Mouse (Mus musculus) hindbrain, postnatal 0 days (tissue): Measurements from ENCODE around the gene Drc3. TPM values are rescaled to one million over a fixed set of nuclear protein-coding genes. Genes with fewer than 3 reads are reported as not detected.

Source experiments
- ATAC-seq: fragments of 200-750 bp; cut with Nextera tagmentation; 2 replicates; pipeline ENCODE4 v1.8.0; 2017; ENCODE audit warnings: mild to moderate bottlenecking, moderate TSS enrichment, moderate library complexity
- DNase-seq: peaks from one replicate; pipeline ENCODE4 v3.0.0-alpha.2; 2015; ENCODE audit warnings: low spot score
- H3K27ac ChIP-seq: fragments of 300-500 bp; sonication (generic); 2 replicates; pipeline ENCODE4 v1.5.1; 2014; ENCODE audit warnings: mild to moderate bottlenecking
- H3K27me3 ChIP-seq: fragments of 300-500 bp; sonication (generic); 2 replicates; pipeline ENCODE4 v1.6.1; 2014; ENCODE audit warnings: low read length, mixed read lengths; ENCODE audit not compliant: insufficient read depth
- H3K36me3 ChIP-seq: fragments of 300-500 bp; sonication (generic); 2 replicates; pipeline ENCODE4 v1.6.1; 2014; ENCODE audit warnings: low read length, mixed read lengths; ENCODE audit not compliant: insufficient read depth
- H3K4me1 ChIP-seq: fragments of 300-500 bp; sonication (generic); 2 replicates; pipeline ENCODE4 v1.6.1; 2014; ENCODE audit warnings: antibody characterized with exemption, low read length, mixed read lengths; ENCODE audit not compliant: insufficient read depth
- H3K4me2 ChIP-seq: fragments of 300-500 bp; sonication (generic); 2 replicates; pipeline ENCODE4 v1.6.1; 2014; ENCODE audit warnings: low read depth, mild to moderate bottlenecking, low read length, moderate library complexity, mixed read lengths
- H3K4me3 ChIP-seq: fragments of 300-500 bp; sonication (generic); 2 replicates; pipeline ENCODE4 v1.5.1; 2014; ENCODE audit warnings: low read length
- H3K9ac ChIP-seq: fragments of 300-500 bp; sonication (generic); replicated peaks from 2 replicates; pipeline ENCODE4 v1.6.1; 2014; ENCODE audit warnings: mild to moderate bottlenecking, low read length, moderate library complexity, mixed read lengths
- H3K9me3 ChIP-seq: fragments of 300-500 bp; sonication (generic); 2 replicates; pipeline ENCODE4 v1.6.1; 2016; ENCODE audit warnings: low read length, mixed read lengths
- CTCF ChIP-seq: IDR thresholded peaks from 2 replicates; pipeline ENCODE4 v1.5.1; 2016; ENCODE audit warnings: antibody characterized with exemption, control low read depth, low read depth
- WGBS: fragments of 180-500 bp; shearing (Covaris S2); extraction: QIAGEN DNeasy Blood & Tissue Kit; methylation state at CpG from one replicate; pipeline ENCODE4 v1.1.7; 2014; 5-methylcytosine and 5-hydroxymethylcytosine counted together
- polyA plus RNA-seq: library from polyadenylated mRNA; unstranded; fragments of >200 nt; fragmentation: Nextera tagmentation; extraction: Ambion mirVana; gene quantifications from 2 replicates; pipeline ENCODE4 v1.2.1, GENCODE M21; 2015
- total RNA-seq: library from RNA; depleted of rRNA; stranded (reverse); fragments of >200 nt; gene quantifications from 2 replicates; pipeline ENCODE4 v1.2.3, GENCODE M21; 2014; rRNA removed

Gene Drc3
- total and polyA plus RNA-seq, 2 experiments from 2014 or later: 6.8 to 8.4 TPM

GRCm38 (mm10) chr11:60440176-60440575 lies 87.0 kb downstream of the Drc3 start:
- Histone ChIP-seq H3K4me1 (no peaks in the 10 kb centered on the region), H3K9ac (no peak overlapping the region), H3K36me3 (peaks cover 52% of the 10 kb centered on the region), H3K4me3 (no peak overlapping the region), H3K9me3 (no peaks in the 10 kb centered on the region), H3K27me3 (no peaks in the 10 kb centered on the region), H3K27ac (no peak overlapping the region), H3K4me2 (no peak overlapping the region)
- 45% methylated on average over 7 of the region's 7 CpGs for WGBS
- TF ChIP-seq CTCF: no peak
- DNase-seq (no peak), ATAC-seq (no peak)

DNA sequence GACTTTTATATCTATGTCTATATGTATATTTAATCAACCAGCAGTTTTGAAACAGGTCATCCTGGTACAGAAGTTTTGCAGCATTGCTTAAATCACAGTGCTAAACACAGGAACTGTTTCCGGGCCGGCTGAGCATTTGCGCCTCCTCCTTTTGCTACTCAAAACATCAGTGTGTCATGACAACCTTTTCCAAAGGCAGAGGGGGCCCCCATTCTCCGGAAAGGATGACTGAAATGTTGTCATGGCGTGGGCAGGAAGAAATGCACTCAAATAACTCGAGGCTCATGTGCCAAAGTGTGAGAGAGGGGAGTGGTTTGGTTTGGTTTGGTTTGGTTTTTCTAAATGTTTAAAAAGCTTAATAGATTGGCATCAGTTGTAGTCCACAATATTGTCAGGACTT lies 89.8 kb downstream of the Drc3 start:
- no peaks in the 10 kb centered on the region for H3K9me3 ChIP-seq
- no peak for ATAC-seq

More for the DNA sequence above, 89.8 kb downstream of the Drc3 start:
- WGBS: 85% methylated on average over 6 of the region's 6 CpGs
- no peak for DNase-seq
- Histone ChIP-seq H3K36me3 (peaks cover 35% of the 10 kb centered on the region), H3K27me3 (no peaks in the 10 kb centered on the region), H3K9ac (no peak overlapping the region), H3K4me1 (no peaks in the 10 kb centered on the region), H3K27ac (no peak overlapping the region), H3K4me2 (no peak overlapping the region), H3K4me3 (no peak overlapping the region)
- TF ChIP-seq CTCF: no peak

Other genes with a start within 250 kb of the Drc3 start
- 70.0 and 90.2 TPM in 2 replicates for gene Rai1, start 248.3 kb upstream of the Drc3 start, total RNA-seq
- gene Rai1, start 248.3 kb upstream of the Drc3 start, polyA plus RNA-seq: 20.8 and 24.9 TPM in 2 replicates
- 163 and 169 TPM in 2 replicates for gene Srebf1, start 130.7 kb upstream of the Drc3 start, total RNA-seq
- gene Srebf1, start 130.7 kb upstream of the Drc3 start, polyA plus RNA-seq: 50.6 and 59.5 TPM in 2 replicates
- 109 and 124 TPM in 2 replicates for gene Tom1l2, start 424 bp upstream of the Drc3 start, total RNA-seq
- gene Tom1l2, start 424 bp upstream of the Drc3 start, polyA plus RNA-seq: 44.7 and 48.2 TPM in 2 replicates
- gene Gid4, start 63.8 kb downstream of the Drc3 start, total RNA-seq: 29.8 and 31.1 TPM in 2 replicates
- 19.7 and 20.4 TPM in 2 replicates for gene Gid4, start 63.8 kb downstream of the Drc3 start, polyA plus RNA-seq
- 29.2 and 63.4 TPM in 2 replicates for gene Atpaf2, start 65.1 kb downstream of the Drc3 start, total RNA-seq
- gene Atpaf2, start 65.1 kb downstream of the Drc3 start, polyA plus RNA-seq: 45.8 and 48.4 TPM in 2 replicates
- gene Drg2, start 101.3 kb downstream of the Drc3 start, total RNA-seq: 93.9 and 103 TPM in 2 replicates
- 82.2 and 85.1 TPM in 2 replicates for gene Drg2, start 101.3 kb downstream of the Drc3 start, polyA plus RNA-seq
- 0.25 and 0.31 TPM in 2 replicates for gene Myo15, start 116.0 kb downstream of the Drc3 start, total RNA-seq
- gene Myo15, start 116.0 kb downstream of the Drc3 start, polyA plus RNA-seq: 0.30 and 0.35 TPM in 2 replicates
- gene Alkbh5, start 183.1 kb downstream of the Drc3 start, total RNA-seq: 34.1 and 42.4 TPM in 2 replicates
- gene Alkbh5, start 183.1 kb downstream of the Drc3 start, polyA plus RNA-seq: 23.1 and 23.6 TPM in 2 replicates